Mouse (Mus musculus) ES-E14 (cell line): ENCODE results near the gene Anpep. TPM values are rescaled to one million over a fixed set of nuclear protein-coding genes. Genes with fewer than 3 reads are reported as not detected.

Experiments
- DNase-seq: peaks from one replicate; pipeline ENCODE4 v3.0.0-alpha.2; 2013; ENCODE audit warnings: low read depth, low spot score
- H3K27ac ChIP-seq: 2 replicates; pipeline ENCODE4 v1.5.1; 2012; ENCODE audit warnings: low read depth, mild to moderate bottlenecking, low read length, moderate library complexity, mixed read lengths; ENCODE audit not compliant: poor library complexity, insufficient read depth, severe bottlenecking
- H3K36me3 ChIP-seq: 2 replicates; pipeline ENCODE4 v1.6.1; 2012; ENCODE audit warnings: mild to moderate bottlenecking, low read length, moderate library complexity, mixed read lengths; ENCODE audit not compliant: control insufficient read depth, poor library complexity, insufficient read depth, severe bottlenecking
- H3K4me1 ChIP-seq, 2 experiments: fragments of 150-350 bp in 1 of 2; sonication (generic) in 1 of 2; 2 replicates each; pipeline ENCODE4 v1.6.1; 2012; ENCODE audit warnings: low read length in 2 of 2, mild to moderate bottlenecking in 1 of 2, mixed read lengths in 1 of 2; ENCODE audit not compliant: control insufficient read depth in 2 of 2, insufficient read depth in 2 of 2, poor library complexity in 1 of 2
- H3K4me3 ChIP-seq, 2 experiments: fragments of 150-350 bp in 1 of 2; sonication (generic) in 1 of 2; 2 replicates each; pipeline ENCODE4 v1.5.1; 2012; ENCODE audit warnings: low read length in 2 of 2, low read depth in 1 of 2, mild to moderate bottlenecking in 1 of 2, mixed read lengths in 1 of 2; ENCODE audit not compliant: insufficient read depth in 1 of 2, poor library complexity in 1 of 2, severe bottlenecking in 1 of 2
- H3K9ac ChIP-seq: 2 replicates; pipeline ENCODE4 v1.6.1; 2012; ENCODE audit warnings: low read depth, mild to moderate bottlenecking, low read length, mixed read lengths; ENCODE audit not compliant: poor library complexity, insufficient read depth, severe bottlenecking
- H3K9me3 ChIP-seq: fragments of 150-350 bp; sonication (generic); 2 replicates; pipeline ENCODE4 v1.6.1; 2012; ENCODE audit warnings: low read depth, mild to moderate bottlenecking, low read length; ENCODE audit not compliant: control insufficient read depth, insufficient read depth
- CHD2 ChIP-seq: IDR thresholded peaks from 2 replicates; pipeline ENCODE4 v1.6.1; 2014; ENCODE audit warnings: mild to moderate bottlenecking, low read depth, low read length, inconsistent platforms
- HCFC1 ChIP-seq: IDR thresholded peaks from 2 replicates; pipeline ENCODE4 v1.6.1; 2012; ENCODE audit warnings: low read length, inconsistent platforms, borderline replicate concordance; ENCODE audit not compliant: insufficient read depth
- MAFK ChIP-seq: IDR thresholded peaks from 2 replicates; pipeline ENCODE4 v1.6.1; 2014; ENCODE audit warnings: mild to moderate bottlenecking, low read depth, low read length, inconsistent platforms; ENCODE audit not compliant: insufficient read depth
- ZC3H11A ChIP-seq: IDR thresholded peaks from 2 replicates; pipeline ENCODE4 v1.6.1; 2012; ENCODE audit warnings: low read depth, mild to moderate bottlenecking, inconsistent platforms, low read length, borderline replicate concordance
- ZNF384 ChIP-seq: IDR thresholded peaks from 2 replicates; pipeline ENCODE4 v1.6.1; 2012; ENCODE audit warnings: low read depth, low read length, inconsistent platforms
- in situ Hi-C, 2 experiments: fragments of 600-800 bp; cut with MboI; formaldehyde crosslinking; loops; one replicate each; pipeline ENCODE4 v1.15.1; 2025; ENCODE audit warnings: low sequenced_read_pairs in 2 of 2, inconsistent platforms in 1 of 2; ENCODE audit not compliant: unreplicated experiment in 2 of 2
- total RNA-seq: library from RNA; depleted of rRNA; stranded (reverse); fragments of 300-350 nt; gene quantifications from 2 replicates; pipeline ENCODE4 v1.2.3, GENCODE M21; 2012; rRNA removed

Gene Anpep
- total RNA-seq, result 11.4 and 15.4 TPM in 2 replicates

GRCm38 (mm10) chr7:79860811-79861210 is at the start of gene Anpep:
Anpep (minus strand) TSS chr7:79861059.
- no peak within 1 kb of the TSS for H3K27ac ChIP-seq
- DNase-seq, result no peak
- TF ChIP-seq MAFK (no peak), HCFC1 (no peak)
- H3K4me3 ChIP-seq, result no peak within 1 kb of the TSS
- H3K4me1 ChIP-seq, result peaks cover 7 to 20% of the 10 kb centered on the region in 2 experiments; a peak in 3 of 4 replicates
- no peaks in the 10 kb centered on the region for H3K36me3 ChIP-seq
- no peaks in the 10 kb centered on the region for H3K9me3 ChIP-seq
- no peak within 1 kb of the TSS for H3K9ac ChIP-seq
- in situ Hi-C loops, result no loop called here

DNA sequence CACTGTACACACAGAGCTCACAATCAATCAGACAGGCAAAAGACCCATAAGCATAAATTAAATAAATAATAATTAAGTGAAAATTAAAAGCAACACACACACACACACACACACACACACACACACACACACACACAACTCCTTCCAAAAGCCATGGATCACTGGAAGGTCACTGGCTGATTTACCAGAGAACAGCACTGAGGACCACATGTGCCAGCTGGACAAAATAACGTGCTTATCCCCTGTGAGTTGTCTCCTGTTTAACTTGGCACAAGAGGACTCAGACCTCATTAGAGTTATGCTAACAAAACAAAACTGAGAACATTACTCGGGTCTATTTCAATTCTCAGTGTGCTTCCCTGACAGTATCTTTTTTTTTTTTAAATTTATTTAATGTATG is 46.5 kb upstream of the Anpep start:
- no peaks in the 10 kb centered on the region for H3K4me1 ChIP-seq
- peaks cover 11% of the 10 kb centered on the region for H3K36me3 ChIP-seq
- TF ChIP-seq MAFK (no peak), ZNF384 (no peak), HCFC1 (no peak), CHD2 (no peak), ZC3H11A (no peak)
- DNase-seq, result no peak
- H3K27ac ChIP-seq, result no peak overlapping the region
- H3K9ac ChIP-seq, result no peak overlapping the region
- no peak overlapping the region for H3K4me3 ChIP-seq
- H3K9me3 ChIP-seq, result no peaks in the 10 kb centered on the region
- in situ Hi-C loops, result no loop called here

- H3K9me3 ChIP-seq, result no peaks in the 10 kb centered on the region
- in situ Hi-C loops, result no loop called here
- TF ChIP-seq CHD2 (no peak), MAFK (no peak), ZC3H11A (no peak), HCFC1 (no peak), ZNF384 (no peak)
- no peak overlapping the region for H3K9ac ChIP-seq
- H3K36me3 ChIP-seq, result peaks cover 13% of the 10 kb centered on the region
- no peaks in the 10 kb centered on the region for H3K4me1 ChIP-seq
- no peak for DNase-seq
- H3K27ac ChIP-seq, result no peak overlapping the region
- no peak overlapping the region for H3K4me3 ChIP-seq
Measured at GRCm38 (mm10) chr7:79906914-79907313, 46.1 kb upstream of the Anpep start.

- no peaks in the 10 kb centered on the region for H3K4me1 ChIP-seq
- in situ Hi-C loops, result no loop called here
- H3K9ac ChIP-seq, result no peak overlapping the region
- TF ChIP-seq ZC3H11A (no peak), CHD2 (no peak), HCFC1 (no peak), MAFK (no peak), ZNF384 (no peak)
- H3K4me3 ChIP-seq, result no peak overlapping the region
- no peaks in the 10 kb centered on the region for H3K9me3 ChIP-seq
- no peak overlapping the region for H3K27ac ChIP-seq
- no peak for DNase-seq
- peaks cover 13% of the 10 kb centered on the region for H3K36me3 ChIP-seq
Measured at GRCm38 (mm10) chr7:79905193-79905592, 44.3 kb upstream of the Anpep start.

DNA sequence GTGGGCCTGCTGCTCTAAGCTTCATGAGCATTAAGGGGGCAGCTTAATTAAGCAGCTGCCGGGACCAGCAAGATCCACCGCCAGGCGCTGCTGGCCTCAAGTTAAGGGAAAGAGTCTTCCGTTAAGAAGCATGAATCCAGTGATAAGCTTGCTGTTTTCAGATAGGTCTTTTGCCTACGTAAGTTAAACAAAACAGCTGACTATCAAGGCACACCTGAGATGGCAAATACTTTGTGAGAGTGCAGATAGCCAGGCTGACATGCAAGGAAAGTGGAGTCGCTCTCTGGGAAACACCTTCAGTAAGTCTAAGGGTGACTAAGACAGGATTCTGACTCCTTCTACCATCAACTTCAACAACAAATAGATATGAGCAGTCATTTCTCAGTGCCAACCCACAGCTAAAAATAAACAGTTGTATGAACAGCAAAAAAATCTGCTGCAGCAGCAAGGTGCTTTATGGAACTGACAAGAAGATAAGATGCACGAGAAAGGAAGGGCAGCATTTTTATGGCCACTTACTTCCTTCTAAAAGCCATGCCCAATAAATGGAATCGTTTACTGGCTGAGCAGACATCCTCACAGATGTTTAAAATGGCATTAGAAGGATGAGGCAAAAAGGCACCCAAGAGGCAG is 42.4 kb upstream of the Anpep start:
- in situ Hi-C loops, result no loop called here
- TF ChIP-seq HCFC1 (no peak), MAFK (no peak), ZNF384 (no peak), ZC3H11A (no peak), CHD2 (no peak)
- peaks cover 7% of the 10 kb centered on the region for H3K36me3 ChIP-seq

More for the DNA sequence above, 42.4 kb upstream of the Anpep start:
- H3K9ac ChIP-seq, result no peak overlapping the region
- no peak for DNase-seq
- no peaks in the 10 kb centered on the region for H3K9me3 ChIP-seq
- H3K4me1 ChIP-seq, result no peaks in the 10 kb centered on the region
- H3K4me3 ChIP-seq, result no peak overlapping the region
- H3K27ac ChIP-seq, result no peak overlapping the region
